Mouse (Mus musculus) splenic B cell, adult 2 months (primary cell): Measurements from ENCODE around the gene B4gat1.

Source experiments
- DNase-seq: peaks from one replicate; pipeline ENCODE4 v3.0.0-alpha.2; 2011; ENCODE audit warnings: low read depth, low spot score
- H3K27me3 ChIP-seq: 2 replicates; pipeline ENCODE4 v1.6.1; 2012; ENCODE audit warnings: mild to moderate bottlenecking, low read length, moderate library complexity, mixed read lengths; ENCODE audit not compliant: control insufficient read depth, poor library complexity, insufficient read depth, severe bottlenecking
- H3K36me3 ChIP-seq: 2 replicates; pipeline ENCODE4 v1.6.1; 2012; ENCODE audit warnings: mild to moderate bottlenecking, low read length, moderate library complexity, mixed read lengths; ENCODE audit not compliant: control insufficient read depth, poor library complexity, insufficient read depth, severe bottlenecking

B4gat1 gene

DNA sequence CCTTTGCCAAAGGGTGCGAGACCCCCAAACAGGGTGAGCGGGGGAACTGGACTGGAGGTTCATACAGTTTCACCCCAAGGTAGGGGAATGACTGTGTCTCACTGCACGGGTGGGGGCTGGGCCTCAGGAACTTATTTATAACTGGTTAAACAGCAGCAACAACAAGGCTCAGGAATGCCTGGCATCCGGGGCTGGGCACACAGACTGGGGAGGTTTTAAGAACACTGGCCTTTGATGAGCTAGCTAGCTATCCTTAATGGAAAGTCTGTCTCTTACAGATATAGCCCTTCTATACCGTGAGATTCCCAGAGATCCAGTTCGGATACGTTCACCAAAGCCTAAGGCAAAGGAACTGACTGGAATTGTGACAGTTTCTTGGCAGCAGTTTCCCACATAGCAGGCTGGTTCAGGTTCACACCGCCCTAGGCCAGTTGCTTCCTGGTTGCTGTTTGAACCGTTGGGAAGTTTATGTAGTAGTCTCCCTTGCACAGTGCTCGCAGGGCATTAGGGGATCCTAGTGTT is 22.3 kb upstream of the B4gat1 start:
- Histone ChIP-seq H3K27me3 (no peaks in the 10 kb centered on the region), H3K36me3 (no peaks in the 10 kb centered on the region)
- no peak for DNase-seq

DNA sequence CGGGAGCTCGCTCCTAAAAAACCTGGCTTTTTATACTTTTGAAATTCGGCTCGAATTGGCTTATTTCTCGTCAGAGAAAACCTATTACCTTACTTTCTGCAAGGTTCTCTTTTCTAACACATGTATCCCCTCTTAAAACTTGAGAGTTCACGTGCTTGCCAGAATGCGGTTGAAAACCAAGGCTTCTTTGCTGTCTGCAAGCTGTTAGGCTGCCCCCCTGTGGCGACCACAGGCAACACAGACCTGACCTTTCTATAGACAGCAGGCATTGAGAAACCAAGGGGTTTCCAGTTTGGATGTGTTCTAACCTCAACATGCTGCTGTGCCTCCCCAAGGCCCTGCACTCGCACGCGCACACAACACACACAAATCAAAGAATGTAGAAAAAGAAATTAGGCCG is 21.8 kb upstream of the B4gat1 start:
- no peaks in the 10 kb centered on the region for H3K27me3 ChIP-seq
- H3K36me3 ChIP-seq, result no peaks in the 10 kb centered on the region
- peak; percentile 85 for DNase-seq

GRCm38 (mm10) chr19:5017611-5018010 is 21.0 kb upstream of the B4gat1 start:
- H3K36me3 ChIP-seq, result no peaks in the 10 kb centered on the region
- no peak for DNase-seq

GRCm38 (mm10) chr19:5018191-5018590 is 20.4 kb upstream of the B4gat1 start:
- no peak for DNase-seq
- Histone ChIP-seq H3K36me3 (no peaks in the 10 kb centered on the region), H3K27me3 (no peaks in the 10 kb centered on the region)

More at GRCm38 (mm10) chr19:5017611-5018010, 21.0 kb upstream of the B4gat1 start:
- H3K27me3 ChIP-seq, result no peaks in the 10 kb centered on the region

DNA sequence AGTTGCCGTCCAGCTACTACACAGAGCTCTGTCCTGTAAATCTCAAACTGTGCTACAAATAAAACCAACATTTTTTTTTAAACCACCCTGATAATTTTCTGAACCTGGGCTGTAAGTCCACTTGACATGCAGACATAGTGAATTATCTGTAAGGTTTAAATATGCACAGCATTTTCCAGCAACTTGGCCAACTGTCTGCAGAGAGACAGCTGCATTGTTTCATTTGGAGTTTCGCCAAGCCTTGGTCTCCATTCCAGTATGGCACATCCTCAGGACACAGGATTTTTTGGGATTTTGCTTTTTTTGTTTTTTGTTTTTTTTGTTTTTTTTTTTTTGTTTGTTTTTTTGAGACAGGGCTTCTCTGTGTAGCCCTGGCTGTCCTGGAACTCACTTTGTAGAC is 17.2 kb upstream of the B4gat1 start:
- no peak for DNase-seq
- Histone ChIP-seq H3K27me3 (no peaks in the 10 kb centered on the region), H3K36me3 (no peaks in the 10 kb centered on the region)

DNA sequence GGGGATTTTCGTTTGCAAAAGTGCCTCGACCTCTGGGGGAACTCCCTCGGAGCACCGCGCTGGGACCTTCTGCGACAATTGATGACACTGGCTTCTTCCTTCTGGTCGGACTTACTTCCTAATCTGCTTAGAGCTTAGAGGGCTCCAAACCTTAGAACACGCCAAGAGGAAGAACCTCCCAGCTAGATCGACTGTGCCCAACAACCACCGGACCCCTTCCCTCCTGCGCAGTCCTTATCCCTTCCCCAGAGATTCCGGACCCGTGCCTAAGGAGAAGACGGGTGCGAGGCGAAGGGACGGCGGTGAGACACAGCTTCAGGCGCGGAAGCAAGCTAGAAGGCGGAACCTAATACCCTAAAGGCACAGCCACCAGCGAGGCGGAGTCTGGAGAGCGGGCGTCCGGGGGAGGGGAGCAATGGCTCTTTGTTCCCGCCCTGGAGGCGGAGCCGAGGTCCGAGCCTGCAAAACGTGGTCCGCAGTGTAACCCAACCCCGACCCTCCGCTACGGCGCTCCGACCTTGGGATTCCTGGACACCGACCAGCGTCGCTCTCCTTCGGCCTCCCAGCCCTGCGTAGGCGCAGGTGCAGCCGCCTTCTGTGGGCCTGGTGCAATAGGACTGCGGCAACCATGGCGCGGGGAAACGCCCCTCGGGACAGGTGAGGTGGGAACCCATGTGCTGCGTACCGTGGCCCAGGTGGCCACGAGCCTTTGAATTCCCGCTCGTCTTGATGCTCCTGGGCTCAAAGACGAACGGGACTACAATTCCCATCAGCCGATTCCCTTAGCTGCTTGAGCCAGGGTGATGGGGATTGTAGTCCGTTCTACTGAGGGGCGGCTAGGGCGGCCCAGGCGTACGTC is 14.8 kb upstream of the B4gat1 start, which contains the start of gene Slc29a2:
Gene Slc29a2 (plus strand): TSS at position 240 of the 859 bp plus-strand sequence.
- DNase-seq, result peak; percentile 88
- Histone ChIP-seq H3K27me3 (no peaks in the 10 kb centered on the region), H3K36me3 (no peaks in the 10 kb centered on the region)

DNA sequence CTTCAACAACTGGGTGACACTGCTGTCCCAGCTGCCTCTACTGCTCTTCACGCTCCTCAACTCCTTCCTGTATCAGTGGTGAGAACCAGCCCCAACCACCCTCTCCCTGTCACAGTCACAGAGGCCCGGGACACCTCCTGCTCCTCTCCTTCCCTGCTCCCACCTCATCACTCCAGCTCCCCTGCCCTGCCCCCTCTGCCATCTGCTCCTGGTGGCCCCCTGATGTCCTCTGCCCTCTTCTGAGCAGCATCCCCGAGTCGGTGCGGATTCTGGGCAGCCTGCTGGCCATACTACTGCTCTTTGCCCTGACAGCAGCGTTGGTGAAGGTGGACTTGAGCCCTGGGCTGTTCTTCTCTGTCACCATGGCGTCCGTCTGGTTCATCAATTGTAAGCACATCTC is 12.5 kb upstream of the B4gat1 start:
- H3K27me3 ChIP-seq, result no peaks in the 10 kb centered on the region
- no peaks in the 10 kb centered on the region for H3K36me3 ChIP-seq
- DNase-seq, result no peak

DNA sequence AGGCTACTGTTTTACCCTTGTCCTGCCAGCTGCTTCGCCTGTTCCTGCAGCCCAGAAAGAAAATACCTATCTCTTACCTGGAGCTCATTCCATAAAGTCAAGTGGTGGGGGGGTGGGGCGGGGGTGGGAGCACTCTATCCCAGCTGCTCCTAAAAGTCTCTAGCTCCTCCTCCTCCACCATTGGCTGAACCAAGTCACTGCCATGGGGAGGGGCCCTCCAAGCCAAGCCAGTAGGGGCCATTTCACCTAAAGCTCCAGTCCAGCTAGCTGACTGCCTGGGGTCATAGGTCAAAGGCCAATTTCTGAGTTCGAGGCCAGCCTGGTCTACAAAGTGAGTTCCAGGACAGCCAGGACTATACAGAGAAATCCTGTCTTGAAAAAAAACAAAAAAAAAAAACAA is 5.9 kb upstream of the B4gat1 start:
- DNase-seq, result no peak
- no peaks in the 10 kb centered on the region for H3K36me3 ChIP-seq
- H3K27me3 ChIP-seq, result no peaks in the 10 kb centered on the region

- no peaks in the 10 kb centered on the region for H3K27me3 ChIP-seq
- H3K36me3 ChIP-seq, result no peaks in the 10 kb centered on the region
- DNase-seq, result no peak
These were observed 2.0 kb upstream of the B4gat1 start for GRCm38 (mm10) chr19:5036577-5036976.

DNA sequence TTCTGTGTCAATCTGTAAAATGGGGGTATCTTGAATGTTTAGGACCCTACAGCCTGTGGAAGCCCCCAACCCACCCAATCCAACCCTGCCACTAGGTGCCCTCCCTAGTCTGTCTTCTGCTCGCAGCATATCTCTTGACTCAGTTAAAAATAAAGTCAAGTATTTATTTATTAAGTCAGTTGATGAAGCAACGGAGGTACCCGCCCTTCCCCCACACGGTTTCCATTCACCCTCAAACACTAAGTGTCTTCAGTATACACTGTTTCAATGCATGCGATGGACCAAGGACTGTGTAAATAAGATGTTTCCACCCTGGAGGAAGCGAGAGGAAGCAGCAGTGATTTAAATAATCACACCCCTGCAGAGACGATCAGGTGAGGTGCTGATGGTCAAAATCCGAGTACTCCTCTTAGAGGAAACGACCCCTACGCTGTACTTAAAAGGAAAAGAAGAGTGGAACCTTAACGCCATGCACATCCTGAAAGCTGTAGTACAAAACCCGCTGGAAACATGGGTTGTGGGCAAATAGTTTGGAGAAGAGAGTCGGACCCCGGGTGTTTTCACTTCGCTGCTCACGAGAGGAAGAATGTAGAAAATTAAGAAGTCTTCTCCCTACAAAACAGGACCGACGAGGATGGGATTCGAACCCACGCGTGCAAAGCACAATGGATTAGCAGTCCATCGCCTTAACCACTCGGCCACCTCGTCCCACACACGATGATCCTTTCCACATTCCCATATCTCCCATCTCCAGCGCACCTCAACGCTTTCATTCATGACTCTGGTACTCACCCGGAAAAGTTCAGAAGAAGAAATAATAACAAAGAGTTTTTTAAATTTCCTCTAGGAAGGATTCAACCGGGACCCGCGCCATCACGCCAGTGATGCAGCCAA is 701 bp upstream of the B4gat1 start:
- peak; percentile 49 for DNase-seq
- H3K36me3 ChIP-seq, result no peaks in the 10 kb centered on the region
- H3K27me3 ChIP-seq, result no peaks in the 10 kb centered on the region

DNA sequence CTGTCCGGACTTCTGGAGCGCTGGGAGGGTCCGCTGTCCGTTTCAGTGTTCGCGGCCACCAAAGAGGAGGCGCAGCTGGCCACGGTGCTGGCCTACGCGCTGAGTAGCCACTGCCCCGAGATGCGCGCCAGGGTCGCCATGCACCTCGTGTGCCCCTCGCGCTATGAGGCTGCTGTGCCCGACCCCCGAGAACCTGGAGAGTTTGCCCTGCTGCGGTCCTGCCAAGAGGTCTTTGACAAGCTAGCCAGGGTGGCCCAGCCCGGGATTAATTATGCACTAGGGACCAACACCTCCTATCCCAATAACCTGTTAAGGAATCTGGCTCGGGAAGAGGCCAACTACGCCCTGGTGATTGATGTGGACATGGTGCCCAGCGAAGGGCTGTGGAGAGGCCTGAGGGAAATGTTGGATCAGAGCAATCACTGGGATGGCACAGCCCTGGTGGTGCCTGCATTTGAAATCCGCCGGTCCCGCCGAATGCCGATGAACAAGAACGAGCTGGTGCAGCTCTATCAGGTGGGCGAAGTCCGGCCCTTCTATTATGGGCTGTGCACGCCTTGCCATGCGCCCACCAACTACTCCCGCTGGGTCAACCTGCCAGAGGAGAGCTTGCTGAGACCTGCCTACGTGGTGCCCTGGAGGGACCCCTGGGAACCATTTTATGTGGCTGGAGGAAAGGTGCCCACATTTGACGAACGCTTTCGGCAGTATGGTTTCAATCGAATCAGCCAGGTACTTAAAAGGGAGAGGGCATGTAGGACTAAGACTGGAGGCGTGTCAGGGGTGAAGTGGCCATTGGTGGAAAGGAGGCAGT is 882 bp downstream of the B4gat1 start:
- no peak for DNase-seq
- H3K27me3 ChIP-seq, result no peaks in the 10 kb centered on the region
- H3K36me3 ChIP-seq, result no peaks in the 10 kb centered on the region

DNA sequence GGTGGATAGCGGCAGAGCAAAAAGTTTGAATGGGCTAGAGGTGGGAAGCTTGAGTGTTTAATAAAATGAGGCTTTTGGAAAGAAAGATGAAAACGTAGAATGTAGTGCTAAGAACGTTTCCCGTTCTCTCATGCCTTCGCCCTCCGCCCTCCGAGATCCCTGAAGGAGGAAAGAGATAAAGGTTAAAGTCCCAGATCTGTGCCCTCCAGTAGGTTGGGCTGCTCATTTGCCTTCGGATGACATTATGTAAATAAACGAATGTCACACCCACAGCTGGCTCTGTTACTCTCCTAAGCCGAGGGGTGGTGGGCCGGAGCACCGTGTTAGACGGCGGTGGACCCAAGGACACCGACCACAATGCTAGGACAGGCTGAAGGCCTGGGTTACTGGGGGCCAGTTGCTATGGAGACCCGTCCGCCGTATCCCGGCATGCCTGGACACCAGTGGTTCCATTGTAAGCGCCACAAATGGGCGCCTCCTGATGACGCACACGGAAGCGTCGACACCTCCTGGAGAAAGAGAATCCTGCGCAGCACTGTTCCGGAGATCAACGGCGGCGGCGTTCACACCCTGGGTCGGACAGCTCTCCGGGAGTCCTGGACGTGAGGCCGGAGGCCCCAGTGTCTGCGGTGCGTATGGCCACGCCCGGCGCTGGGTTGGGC is 2.4 kb downstream of the B4gat1 start, which contains the start of gene Brms1:
Gene Brms1 (plus strand): TSS at position 493 of the 662 bp plus-strand sequence.
- Histone ChIP-seq H3K27me3 (no peaks in the 10 kb centered on the region), H3K36me3 (peaks cover 3% of the 10 kb centered on the region; the same call in 1 of the 2 replicates)
- peak; percentile 91 for DNase-seq

DNA sequence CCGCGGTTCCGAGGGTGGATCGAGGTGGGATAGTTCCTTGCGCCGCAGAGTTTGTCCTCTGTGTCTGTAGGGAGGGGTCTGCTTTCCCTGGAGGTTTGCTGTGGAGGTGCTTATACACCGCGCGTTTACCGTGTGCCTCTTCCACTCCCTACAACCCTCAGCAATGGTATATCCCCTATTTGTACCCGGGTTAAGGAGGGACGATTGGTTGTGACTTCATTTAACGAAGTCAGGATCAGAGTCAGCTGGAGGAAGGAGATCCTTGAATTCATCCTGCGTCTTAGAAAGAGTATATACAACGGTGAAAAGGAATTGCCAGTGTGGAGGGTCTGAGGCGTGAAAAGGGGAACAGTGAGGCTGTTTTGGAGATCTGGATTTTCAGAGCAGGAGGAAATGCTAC is 3.0 kb downstream of the B4gat1 start:
- Histone ChIP-seq H3K36me3 (peaks cover 5% of the 10 kb centered on the region), H3K27me3 (no peaks in the 10 kb centered on the region)
- DNase-seq, result no peak

- no peak for DNase-seq
These were observed 6.9 kb downstream of the B4gat1 start for GRCm38 (mm10) chr19:5045531-5045930.

More at GRCm38 (mm10) chr19:5045531-5045930, 6.9 kb downstream of the B4gat1 start:
- Histone ChIP-seq H3K27me3 (no peaks in the 10 kb centered on the region), H3K36me3 (peaks cover 14% of the 10 kb centered on the region)
